Mouse (Mus musculus) midbrain, embryonic 12.5 days (tissue): ENCODE measurements around the gene Msantd4. TPM values are rescaled to one million over a fixed set of nuclear protein-coding genes. Genes with fewer than 3 reads are reported as not detected.
"Not testable (repeated sequence)": the region's sequence is repeated elsewhere in the genome, so short reads cannot be mapped to it uniquely, and the experiment has no call there.

ENCODE experiments used
- ATAC-seq: fragments of 200-750 bp; cut with Nextera tagmentation; 2 replicates; pipeline ENCODE4 v1.8.0; 2017; ENCODE audit warnings: low read depth, moderate TSS enrichment, moderate library complexity; ENCODE audit not compliant: low FRiP score
- H3K27ac ChIP-seq: fragments of 300-500 bp; sonication (generic); replicated peaks from 2 replicates; pipeline ENCODE4 v1.5.1; 2016; ENCODE audit warnings: mild to moderate bottlenecking
- H3K27me3 ChIP-seq: fragments of 300-500 bp; sonication (generic); 2 replicates; pipeline ENCODE4 v1.6.1; 2016; ENCODE audit warnings: mild to moderate bottlenecking
- H3K36me3 ChIP-seq: fragments of 300-500 bp; sonication (generic); 2 replicates; pipeline ENCODE4 v1.6.1; 2016
- H3K4me1 ChIP-seq: fragments of 300-500 bp; sonication (generic); 2 replicates; pipeline ENCODE4 v1.6.1; 2016
- H3K4me2 ChIP-seq: fragments of 300-500 bp; sonication (generic); replicated peaks from 2 replicates; pipeline ENCODE4 v1.6.1; 2016; ENCODE audit warnings: mild to moderate bottlenecking, moderate library complexity
- H3K4me3 ChIP-seq: fragments of 300-500 bp; sonication (generic); 2 replicates; pipeline ENCODE4 v1.5.1; 2016; ENCODE audit warnings: mild to moderate bottlenecking
- H3K9ac ChIP-seq: fragments of 300-500 bp; sonication (generic); replicated peaks from 2 replicates; pipeline ENCODE4 v1.6.1; 2016; ENCODE audit warnings: mild to moderate bottlenecking, moderate library complexity
- H3K9me3 ChIP-seq: fragments of 300-500 bp; sonication (generic); 2 replicates; pipeline ENCODE4 v1.6.1; 2016; ENCODE audit warnings: mild to moderate bottlenecking
- WGBS: fragments of 180-500 bp; shearing (Covaris S2); methylation state at CpG from one replicate; pipeline ENCODE4 v1.1.7; 2016; 5-methylcytosine and 5-hydroxymethylcytosine counted together
- microRNA-seq: library from miRNA; unstranded; fragments of <30 nt; microRNA quantifications from one replicate; pipeline ENCODE4, GENCODE M21; 2017
- polyA plus RNA-seq: library from polyadenylated mRNA; unstranded; fragments of >200 nt; fragmentation: Nextera tagmentation; extraction: Ambion mirVana; gene quantifications from 2 replicates; pipeline ENCODE4 v1.2.1, GENCODE M21; 2016

The Msantd4 gene
- 78.9 and 81.7 TPM in 2 replicates for polyA plus RNA-seq

DNA sequence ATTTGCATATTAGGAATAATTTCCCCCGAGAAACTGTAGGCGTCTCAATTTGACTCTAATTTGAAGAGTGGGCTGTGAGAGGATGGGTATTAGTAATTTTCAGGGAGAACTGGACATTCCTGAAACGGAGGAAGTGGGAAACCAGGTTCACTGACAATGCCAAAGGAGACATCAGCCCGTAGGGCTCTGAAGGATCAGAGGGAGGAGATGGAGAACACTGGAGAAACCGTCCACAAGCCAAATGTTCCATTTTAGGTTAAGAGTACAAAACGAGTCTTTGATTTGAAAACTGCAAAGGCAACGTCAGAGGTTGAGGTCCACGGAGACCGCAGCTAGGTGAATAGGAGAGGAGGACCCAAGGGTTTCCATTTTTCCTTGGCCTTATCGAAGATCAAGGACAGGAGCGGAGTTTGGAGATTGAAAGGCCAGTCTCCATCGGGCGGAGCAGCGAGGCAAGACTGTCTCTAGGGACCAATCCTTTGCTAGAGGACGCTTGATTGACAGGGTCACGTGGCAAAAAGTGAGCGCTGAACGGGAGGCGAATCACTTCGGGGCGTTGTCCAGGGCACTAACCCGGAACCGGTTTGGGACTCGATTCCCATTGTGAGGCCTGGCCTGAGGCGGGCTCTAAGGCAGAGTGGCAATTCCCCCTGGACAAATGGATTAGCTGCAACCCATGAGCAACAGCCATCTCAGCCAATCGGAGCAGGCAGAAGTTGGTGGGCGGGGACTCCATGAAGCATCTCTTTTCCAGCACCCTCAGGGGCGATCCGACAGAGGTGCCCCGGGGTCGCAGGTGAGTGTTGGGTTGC, at the start of gene Msantd4:
TSS of gene Msantd4 (plus strand) at position 735 of the 812 bp plus-strand sequence.
- peak within 1 kb of the TSS; percentile 62 for H3K4me2 ChIP-seq
- H3K36me3 ChIP-seq: no peaks in the 10 kb centered on the region
- H3K27ac ChIP-seq: peak within 1 kb of the TSS; percentile 86
- H3K27me3 ChIP-seq: no peaks in the 10 kb centered on the region
- peak within 1 kb of the TSS; percentile 65 for H3K9ac ChIP-seq
- WGBS: 1% methylated on average over 31 of the region's 31 CpGs
- peak; percentile 100 for ATAC-seq
- H3K4me3 ChIP-seq: peak within 1 kb of the TSS; percentile 73
- H3K9me3 ChIP-seq: no peaks in the 10 kb centered on the region
- peaks cover 8% of the 10 kb centered on the region for H3K4me1 ChIP-seq

- no peak for ATAC-seq
- Histone ChIP-seq H3K27me3 (no peaks in the 10 kb centered on the region), H3K4me3 (no peak overlapping the region), H3K27ac (no peak overlapping the region), H3K9ac (no peak overlapping the region), H3K4me1 (no peaks in the 10 kb centered on the region), H3K9me3 (no peaks in the 10 kb centered on the region), H3K36me3 (no peaks in the 10 kb centered on the region), H3K4me2 (no peak overlapping the region)
- WGBS: 96% methylated on average over 1 of the region's 1 CpGs
Observed at GRCm38 (mm10) chr9:4353163-4353562, 23.2 kb upstream of the Msantd4 start.

GRCm38 (mm10) chr9:4376640-4377120, 318 bp downstream of the Msantd4 start:
- H3K4me1 ChIP-seq: peaks cover 8% of the 10 kb centered on the region
- H3K27me3 ChIP-seq: no peaks in the 10 kb centered on the region
- no peaks in the 10 kb centered on the region for H3K36me3 ChIP-seq
- ATAC-seq: no peak
- peak overlapping the region; percentile 73 for H3K4me3 ChIP-seq
- WGBS: under 1% methylated on average over 15 of the region's 15 CpGs
- H3K9ac ChIP-seq: peak overlapping the region; percentile 65
- peak overlapping the region; percentile 61 for H3K27ac ChIP-seq
- no peaks in the 10 kb centered on the region for H3K9me3 ChIP-seq
- peak overlapping the region; percentile 62 for H3K4me2 ChIP-seq

- H3K9ac ChIP-seq, H3K9me3 ChIP-seq, H3K4me2 ChIP-seq, ATAC-seq, H3K27ac ChIP-seq, H3K36me3 ChIP-seq, H3K4me3 ChIP-seq, H3K4me1 ChIP-seq, H3K27me3 ChIP-seq: not testable (repeated sequence)
- 94% methylated on average over 11 of the region's 11 CpGs for WGBS
Observed at GRCm38 (mm10) chr9:4400801-4401200, 24.4 kb downstream of the Msantd4 start.

Small RNAs within 50 kb of the gene (microRNA-seq; reads per million reads assigned to microRNA genes)
- gene Gm23992: not detected

Other genes starting within 250 kb of the Msantd4 start
- 31.6 and 34.0 TPM in 2 replicates for gene Aasdhppt, start 67.1 kb upstream of the Msantd4 start, polyA plus RNA-seq
- 9.9 and 10.4 TPM in 2 replicates for gene Kbtbd3, start 66.7 kb upstream of the Msantd4 start, polyA plus RNA-seq